Mouse (Mus musculus): ENCODE data around the gene Zfp235. TPM values are rescaled to one million over a fixed set of nuclear protein-coding genes. Genes with fewer than 3 reads are reported as not detected.

Zfp235 gene
- 15.3 and 15.7 TPM in 2 replicates for polyA plus RNA-seq (2016; fragmentation: Nextera tagmentation; extraction: Ambion mirVana)

DNA sequence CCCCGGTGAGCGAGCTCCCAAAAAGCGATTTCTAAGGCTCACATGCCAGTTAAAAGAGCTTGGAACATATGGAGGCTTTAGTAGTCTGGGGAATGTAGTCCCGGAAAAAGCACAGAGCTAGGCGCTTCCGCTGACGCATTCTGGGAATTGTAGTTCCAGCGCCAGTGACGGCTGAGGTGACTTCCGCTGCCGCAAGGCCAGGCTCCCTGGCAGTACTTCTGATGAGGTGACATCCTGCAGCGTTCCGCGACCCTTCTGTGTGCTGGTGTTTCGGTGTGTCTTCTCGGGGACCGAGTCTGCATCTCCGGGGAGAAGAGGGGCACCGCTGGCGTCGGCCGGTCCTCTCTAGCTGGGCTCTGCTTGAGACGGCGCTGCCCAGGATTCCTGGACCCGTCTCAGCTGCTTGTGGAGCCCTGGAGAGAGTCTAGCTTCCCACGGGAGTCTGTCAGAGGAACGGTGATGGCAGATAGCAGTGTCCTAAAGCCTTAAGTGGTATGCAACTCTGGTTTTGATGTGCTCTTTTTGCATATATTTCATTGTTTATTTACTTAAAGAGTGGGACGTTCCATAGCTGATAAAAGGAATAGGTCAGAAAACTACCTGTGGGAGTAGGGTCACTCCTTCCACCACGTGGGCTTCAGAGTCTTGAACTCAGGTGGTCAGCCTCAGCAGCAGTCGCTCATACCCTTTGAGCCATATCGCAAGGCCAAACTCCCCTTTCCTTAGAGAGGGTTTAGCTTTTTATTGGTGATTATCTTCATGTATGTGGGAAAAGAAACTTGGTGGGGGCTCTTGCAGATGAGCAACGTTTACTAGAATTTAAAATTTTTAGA is at the start of gene Zfp235:
Gene Zfp235 (plus strand): TSS at position 174 of the 833 bp plus-strand sequence.
- no peaks in the 10 kb centered on the region for H3K27me3 ChIP-seq (replicated peaks; ENCODE audit: low read depth, poor library complexity, severe bottlenecking)
- H3K27ac ChIP-seq (replicated peaks), result peak within 1 kb of the TSS; percentile 84
- peaks cover 11% of the 10 kb centered on the region for H3K4me1 ChIP-seq
- H3K4me3 ChIP-seq, result peak within 1 kb of the TSS; percentile 79
- H3K9me3 ChIP-seq, result no peaks in the 10 kb centered on the region; the same call in 1 of the 2 replicates
- H3K36me3 ChIP-seq (replicated peaks), result peaks cover 39% of the 10 kb centered on the region
- peak; percentile 86 for DNase-seq (ENCODE audit: low spot score)
- 3% methylated on average over 32 of the region's 32 CpGs for WGBS

- Histone ChIP-seq H3K36me3 (replicated peaks) (peaks cover 79% of the 10 kb centered on the region), H3K9me3 (peaks cover 53% of the 10 kb centered on the region)
- WGBS, result 95% methylated on average over 4 of the region's 4 CpGs
Measured at GRCm38 (mm10) chr7:24086871-24087270, 47.1 kb upstream of the Zfp235 start.

DNA sequence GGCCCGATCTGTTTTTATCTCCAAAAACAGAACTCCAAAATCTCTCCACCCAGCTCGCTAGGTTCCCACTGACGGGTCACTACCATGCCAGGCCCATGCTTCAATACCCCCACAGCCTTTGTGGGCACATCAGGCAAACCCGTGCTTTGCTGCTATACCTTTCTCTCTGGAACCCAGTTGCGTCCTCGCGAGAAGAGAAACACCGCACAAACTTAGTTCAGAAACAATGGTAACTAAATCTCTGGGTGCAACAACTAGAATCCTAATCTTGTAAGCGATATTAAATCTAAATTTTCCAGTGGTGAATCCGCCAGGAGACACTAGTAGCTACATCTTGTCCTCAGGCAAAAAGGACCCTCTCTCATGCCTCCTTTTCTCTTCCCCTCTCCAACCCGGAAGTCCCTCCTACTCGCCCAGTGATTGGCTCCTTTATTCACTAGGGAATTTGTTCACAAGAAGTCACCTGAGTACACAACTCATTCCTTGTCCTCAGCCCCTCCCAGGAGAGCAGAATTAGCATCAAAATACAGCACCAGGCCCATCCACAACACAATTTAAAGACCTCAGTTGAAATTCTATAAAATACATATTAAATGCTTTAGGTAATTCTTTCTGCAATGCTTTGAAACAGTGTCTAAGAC is 46.4 kb upstream of the Zfp235 start:
- Histone ChIP-seq H3K27ac (replicated peaks) (no peak overlapping the region), H3K27me3 (replicated peaks; ENCODE audit: low read depth, poor library complexity, severe bottlenecking) (no peaks in the 10 kb centered on the region), H3K4me1 (peaks cover 8% of the 10 kb centered on the region), H3K4me3 (no peak overlapping the region), H3K9me3 (peaks cover 53% of the 10 kb centered on the region), H3K36me3 (replicated peaks) (peaks cover 83% of the 10 kb centered on the region)
- no peak for DNase-seq (ENCODE audit: low spot score)
- 97% methylated on average over 12 of the region's 12 CpGs for WGBS

More at GRCm38 (mm10) chr7:24086871-24087270, 47.1 kb upstream of the Zfp235 start:
- no peak overlapping the region for H3K4me3 ChIP-seq
- no peak overlapping the region for H3K27ac ChIP-seq (replicated peaks)
- H3K27me3 ChIP-seq (replicated peaks; ENCODE audit: low read depth, poor library complexity, severe bottlenecking), result no peaks in the 10 kb centered on the region
- DNase-seq (ENCODE audit: low spot score), result no peak
- peaks cover 11% of the 10 kb centered on the region for H3K4me1 ChIP-seq

- WGBS, result 95% methylated on average over 9 of the region's 9 CpGs
- peaks cover 100% of the 10 kb centered on the region for H3K9me3 ChIP-seq
Measured at GRCm38 (mm10) chr7:24104403-24104802, 29.6 kb upstream of the Zfp235 start.

GRCm38 (mm10) chr7:24105144-24105703 is 28.7 kb upstream of the Zfp235 start:
- Histone ChIP-seq H3K4me1 (no peaks in the 10 kb centered on the region), H3K9me3 (peaks cover 98% of the 10 kb centered on the region), H3K36me3 (replicated peaks) (peaks cover 99% of the 10 kb centered on the region), H3K4me3 (no peak overlapping the region), H3K27ac (replicated peaks) (no peak overlapping the region), H3K27me3 (replicated peaks; ENCODE audit: low read depth, poor library complexity, severe bottlenecking) (no peaks in the 10 kb centered on the region)
- WGBS, result 96% methylated on average over 18 of the region's 18 CpGs
- peak; percentile 20 for DNase-seq (ENCODE audit: low spot score)

More at GRCm38 (mm10) chr7:24104403-24104802, 29.6 kb upstream of the Zfp235 start:
- H3K27me3 ChIP-seq (replicated peaks; ENCODE audit: low read depth, poor library complexity, severe bottlenecking), result no peaks in the 10 kb centered on the region
- DNase-seq (ENCODE audit: low spot score), result no peak
- H3K4me3 ChIP-seq, result no peak overlapping the region
- peaks cover 100% of the 10 kb centered on the region for H3K36me3 ChIP-seq (replicated peaks)
- H3K4me1 ChIP-seq, result no peaks in the 10 kb centered on the region
- no peak overlapping the region for H3K27ac ChIP-seq (replicated peaks)

DNA sequence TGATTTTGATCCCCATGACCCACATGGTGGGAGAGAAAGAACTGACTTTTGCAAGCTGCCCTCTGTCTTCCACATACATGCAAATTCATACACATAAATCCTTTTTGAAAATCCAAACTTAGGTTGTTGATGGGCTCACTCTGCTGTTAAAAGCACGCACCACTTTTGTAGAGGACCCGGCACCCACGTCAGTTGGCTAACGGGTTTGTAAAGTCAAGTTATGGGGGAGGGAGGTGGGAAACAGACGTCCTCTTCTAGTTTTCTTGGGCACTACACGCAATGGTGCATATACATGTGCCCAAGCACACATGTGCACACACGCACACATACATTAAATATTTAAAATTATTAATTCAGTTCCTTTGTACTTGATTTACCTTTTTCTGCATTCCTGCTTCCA is 23.1 kb upstream of the Zfp235 start:
- Histone ChIP-seq H3K27ac (replicated peaks) (no peak overlapping the region), H3K4me3 (no peak overlapping the region), H3K27me3 (replicated peaks; ENCODE audit: low read depth, poor library complexity, severe bottlenecking) (no peaks in the 10 kb centered on the region), H3K36me3 (replicated peaks) (peaks cover 42% of the 10 kb centered on the region), H3K9me3 (peaks cover 42% of the 10 kb centered on the region), H3K4me1 (peaks cover 8% of the 10 kb centered on the region)
- no peak for DNase-seq (ENCODE audit: low spot score)
- WGBS, result 96% methylated on average over 7 of the region's 7 CpGs

DNA sequence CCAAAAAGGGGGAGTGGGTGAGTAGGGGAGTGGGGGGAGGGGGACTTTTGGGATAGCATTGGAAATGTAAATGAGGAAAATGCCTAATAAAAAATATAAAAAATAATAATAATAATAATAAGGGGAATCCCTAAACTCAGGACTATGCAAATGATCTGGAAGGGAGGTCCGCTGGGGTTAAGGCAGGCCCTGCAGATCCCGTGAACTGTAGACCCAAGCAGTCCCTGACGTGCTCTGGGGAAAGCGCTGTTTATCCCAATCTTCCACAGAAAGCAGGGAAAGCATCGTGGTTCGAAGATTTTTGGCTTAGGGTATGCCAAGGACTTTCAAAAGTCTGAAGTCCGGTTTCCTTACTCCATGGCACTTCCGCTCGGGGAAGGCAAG is 22.2 kb upstream of the Zfp235 start:
- peak overlapping the region; percentile 83 for H3K27ac ChIP-seq (replicated peaks)
- WGBS, result 3% methylated on average over 9 of the region's 9 CpGs
- peaks cover 8% of the 10 kb centered on the region for H3K4me1 ChIP-seq
- H3K9me3 ChIP-seq, result peaks cover 33% of the 10 kb centered on the region
- peak overlapping the region; percentile 75 for H3K4me3 ChIP-seq
- no peaks in the 10 kb centered on the region for H3K27me3 ChIP-seq (replicated peaks; ENCODE audit: low read depth, poor library complexity, severe bottlenecking)
- peaks cover 33% of the 10 kb centered on the region for H3K36me3 ChIP-seq (replicated peaks)
- no peak for DNase-seq (ENCODE audit: low spot score)

- 2% methylated on average over 23 of the region's 23 CpGs for WGBS
- Histone ChIP-seq H3K4me3 (peak within 1 kb of the TSS; percentile 75), H3K27ac (replicated peaks) (peak within 1 kb of the TSS; percentile 83), H3K36me3 (replicated peaks) (peaks cover 28% of the 10 kb centered on the region), H3K27me3 (replicated peaks; ENCODE audit: low read depth, poor library complexity, severe bottlenecking) (no peaks in the 10 kb centered on the region), H3K4me1 (peaks cover 8% of the 10 kb centered on the region), H3K9me3 (peaks cover 28% of the 10 kb centered on the region)
- DNase-seq (ENCODE audit: low spot score), result peak; percentile 91
Measured at GRCm38 (mm10) chr7:24112156-24112856, 21.7 kb upstream of the Zfp235 start, which contains the start of gene Zfp112. TSS of gene Zfp112 (plus strand) at chr7:24112314.

DNA sequence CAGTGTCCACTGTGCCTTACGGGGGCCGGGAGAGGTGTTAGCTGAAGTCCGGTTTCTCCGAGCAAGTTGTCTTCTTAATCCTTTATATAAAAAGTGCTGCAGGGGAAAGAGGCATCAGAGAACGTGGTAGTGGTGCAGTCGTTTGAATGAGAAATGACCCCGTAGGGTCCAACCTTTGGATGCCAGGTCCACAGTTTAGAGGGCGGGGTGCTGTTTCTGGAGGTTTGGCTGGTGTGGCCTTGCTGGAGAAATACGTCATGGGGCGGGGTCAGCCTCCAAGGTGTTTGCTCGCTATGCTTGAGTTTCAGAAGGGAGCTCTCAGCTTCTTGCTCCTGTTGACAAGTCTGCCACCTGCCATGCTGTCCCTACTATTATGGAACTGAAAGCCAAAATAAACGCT is 21.0 kb upstream of the Zfp235 start:
- H3K27ac ChIP-seq (replicated peaks), result peak overlapping the region; percentile 83

GRCm38 (mm10) chr7:24116655-24117054 is 17.3 kb upstream of the Zfp235 start:
- no peak for DNase-seq (ENCODE audit: low spot score)

More for the DNA sequence above, 21.0 kb upstream of the Zfp235 start:
- peak; percentile 46 for DNase-seq (ENCODE audit: low spot score)
- H3K9me3 ChIP-seq, result peaks cover 21% of the 10 kb centered on the region
- peak overlapping the region; percentile 75 for H3K4me3 ChIP-seq
- 13% methylated on average over 12 of the region's 12 CpGs for WGBS
- H3K27me3 ChIP-seq (replicated peaks; ENCODE audit: low read depth, poor library complexity, severe bottlenecking), result no peaks in the 10 kb centered on the region
- peaks cover 21% of the 10 kb centered on the region for H3K36me3 ChIP-seq (replicated peaks)
- peaks cover 8% of the 10 kb centered on the region for H3K4me1 ChIP-seq

DNA sequence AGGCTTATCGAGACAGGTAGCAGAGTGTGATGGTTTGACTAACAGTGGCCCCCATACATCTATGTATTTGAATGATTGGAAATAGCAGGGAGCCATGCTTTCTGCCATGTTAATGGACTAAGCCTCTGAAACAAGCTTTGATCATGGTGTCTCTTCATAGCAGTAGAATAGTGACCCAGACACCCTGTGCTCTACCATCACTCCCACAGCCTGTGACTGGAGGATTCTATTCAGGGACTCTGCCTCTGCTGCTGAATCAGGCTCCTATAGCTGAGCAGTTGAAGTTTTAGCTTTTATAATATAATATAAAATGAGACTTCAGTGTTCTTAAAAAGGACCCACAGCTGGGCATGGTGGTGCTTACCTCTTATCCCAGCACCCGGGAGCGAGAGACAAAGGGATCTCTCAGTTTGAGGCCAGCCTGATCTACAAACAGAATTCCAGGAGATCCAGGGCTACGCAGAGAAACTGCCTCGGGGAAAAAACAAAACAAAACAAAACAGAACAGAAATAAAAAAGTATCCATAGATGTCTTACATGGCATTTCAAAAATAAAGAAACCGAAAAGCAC is 459 bp upstream of the Zfp235 start:
- Histone ChIP-seq H3K4me1 (peaks cover 11% of the 10 kb centered on the region), H3K36me3 (replicated peaks) (peaks cover 32% of the 10 kb centered on the region), H3K9me3 (no peaks in the 10 kb centered on the region; the same call in 1 of the 2 replicates), H3K27ac (replicated peaks) (peak overlapping the region; percentile 84), H3K4me3 (peak overlapping the region; percentile 79), H3K27me3 (replicated peaks; ENCODE audit: low read depth, poor library complexity, severe bottlenecking) (no peaks in the 10 kb centered on the region)
- 18% methylated on average over 6 of the region's 6 CpGs for WGBS
- no peak for DNase-seq (ENCODE audit: low spot score)

More at GRCm38 (mm10) chr7:24116655-24117054, 17.3 kb upstream of the Zfp235 start:
- no peak overlapping the region for H3K27ac ChIP-seq (replicated peaks)
- WGBS, result 84% methylated on average over 4 of the region's 4 CpGs
- no peak overlapping the region for H3K4me3 ChIP-seq
- peaks cover 8% of the 10 kb centered on the region for H3K4me1 ChIP-seq
- H3K9me3 ChIP-seq, result no peaks in the 10 kb centered on the region; the same call in 1 of the 2 replicates
- no peaks in the 10 kb centered on the region for H3K36me3 ChIP-seq (replicated peaks)
- no peaks in the 10 kb centered on the region for H3K27me3 ChIP-seq (replicated peaks; ENCODE audit: low read depth, poor library complexity, severe bottlenecking)
